Mouse (Mus musculus) CH12.LX (cell line): ENCODE measurements at regions not wholly inside any gene's neighbourhood (a gene's known extent, or its start where the extent isn't known, plus 50 kb on each side); places are given as distances from the start of the nearest gene placed in this dataset.

ENCODE experiments used
- DNase-seq: peaks from one replicate; pipeline ENCODE4 v3.0.0-alpha.2; 2013; ENCODE audit errors: extremely low read depth
- H3K27ac ChIP-seq: 2 replicates; pipeline ENCODE4 v1.5.1; 2012; ENCODE audit warnings: low read depth, mild to moderate bottlenecking, control low read depth, moderate library complexity; ENCODE audit not compliant: insufficient read depth
- H3K27me3 ChIP-seq: replicated peaks from 2 replicates; pipeline ENCODE3; 2012; ENCODE audit warnings: inconsistent platforms
- H3K36me3 ChIP-seq, 2 experiments: replicated peaks in 1 of 2; 2 replicates each; pipeline versions ENCODE3 to v1.6.1; 2012; ENCODE audit warnings: inconsistent platforms in 1 of 2, low read length in 1 of 2, mild to moderate bottlenecking in 1 of 2, mixed read lengths in 1 of 2, moderate library complexity in 1 of 2; ENCODE audit not compliant: control insufficient read depth in 1 of 2, insufficient read depth in 1 of 2
- H3K4me1 ChIP-seq, 2 experiments: 2 replicates each; pipeline ENCODE4 v1.6.1; 2012; ENCODE audit warnings: inconsistent platforms in 1 of 2, moderate library complexity in 1 of 2; ENCODE audit not compliant: insufficient read depth in 2 of 2, control insufficient read depth in 1 of 2
- H3K4me2 ChIP-seq: 2 replicates; pipeline ENCODE4 v1.6.1; 2012; ENCODE audit warnings: low read depth, mild to moderate bottlenecking, control low read depth; ENCODE audit not compliant: poor library complexity, insufficient read depth, severe bottlenecking
- H3K4me3 ChIP-seq, 3 experiments: fragments of 150-350 bp in 1 of 3; sonication (generic) in 1 of 3; replicated peaks in 1 of 3; 2 replicates each; pipeline versions ENCODE3 to v1.5.1; 2011 to 2012; ENCODE audit warnings: low read depth in 2 of 3, low read length in 2 of 3, mild to moderate bottlenecking in 2 of 3, moderate library complexity in 2 of 3, control low read depth in 1 of 3, improper control_type of control experiment in 1 of 3, inconsistent platforms in 1 of 3, mixed read lengths in 1 of 3; ENCODE audit not compliant: poor library complexity in 1 of 3
- H3K79me2 ChIP-seq: replicated peaks from 2 replicates; pipeline ENCODE4 v1.6.1; 2012; ENCODE audit warnings: mild to moderate bottlenecking, moderate library complexity; ENCODE audit not compliant: control insufficient read depth, poor library complexity, insufficient read depth, severe bottlenecking; ENCODE audit errors: extremely low read depth
- H3K9ac ChIP-seq: 2 replicates; pipeline ENCODE4 v1.6.1; 2012; ENCODE audit warnings: low read depth, mild to moderate bottlenecking, control low read depth, moderate library complexity; ENCODE audit not compliant: insufficient read depth
- H3K9me3 ChIP-seq: replicated peaks from 2 replicates; pipeline ENCODE3; 2012; ENCODE audit warnings: low read length, inconsistent platforms, mixed read lengths
- CHD1 ChIP-seq: IDR thresholded peaks from 2 replicates; pipeline ENCODE4 v1.6.1; 2012; ENCODE audit warnings: low read depth, low read length, improper control_type of control experiment, inconsistent platforms
- CHD2 ChIP-seq: IDR thresholded peaks from 2 replicates; pipeline ENCODE4 v1.6.1; 2011; ENCODE audit warnings: low read length, improper control_type of control experiment
- CTCF ChIP-seq, 2 experiments: IDR thresholded peaks in 1 of 2; conservative IDR thresholded peaks in 1 of 2; 2 replicates each; pipeline ENCODE4 v1.5.1; 2011 to 2012; ENCODE audit warnings: low read depth in 2 of 2, low read length in 2 of 2, improper control_type of control experiment in 1 of 2, inconsistent platforms in 1 of 2, mild to moderate bottlenecking in 1 of 2, moderate library complexity in 1 of 2
- ELF1 ChIP-seq: IDR thresholded peaks from 2 replicates; pipeline ENCODE4 v1.6.1; 2014; ENCODE audit warnings: low read depth, mild to moderate bottlenecking, inconsistent platforms, low read length, improper control_type of control experiment
- EP300 ChIP-seq: IDR thresholded peaks from 2 replicates; pipeline ENCODE4 v1.6.1; 2011; ENCODE audit warnings: low read length, improper control_type of control experiment
- GABPA ChIP-seq: IDR thresholded peaks from 2 replicates; pipeline ENCODE4 v1.6.1; 2012; ENCODE audit warnings: low read depth, low read length, improper control_type of control experiment, inconsistent platforms; ENCODE audit not compliant: insufficient replicate concordance
- HCFC1 ChIP-seq: IDR thresholded peaks from 2 replicates; pipeline ENCODE4 v1.6.1; 2012; ENCODE audit warnings: low read depth, mild to moderate bottlenecking, inconsistent platforms, low read length, improper control_type of control experiment
- IRF4 ChIP-seq: IDR thresholded peaks from 2 replicates; pipeline ENCODE4 v1.6.1; 2014; ENCODE audit warnings: low read depth, mild to moderate bottlenecking, inconsistent platforms, low read length, improper control_type of control experiment
- JUN ChIP-seq: IDR thresholded peaks from 2 replicates; pipeline ENCODE4 v1.6.1; 2011; ENCODE audit warnings: low read depth, mild to moderate bottlenecking, low read length, improper control_type of control experiment, moderate library complexity; ENCODE audit not compliant: insufficient read depth
- JUND ChIP-seq: conservative IDR thresholded peaks from 2 replicates; pipeline ENCODE4 v1.6.1; 2011; ENCODE audit warnings: low read depth, low read length, improper control_type of control experiment
- KAT2A ChIP-seq: IDR thresholded peaks from 2 replicates; pipeline ENCODE4 v1.6.1; 2012; ENCODE audit warnings: low read length, improper control_type of control experiment, inconsistent platforms; ENCODE audit not compliant: insufficient replicate concordance
- MAFK ChIP-seq: IDR thresholded peaks from 2 replicates; pipeline ENCODE4 v1.6.1; 2011; ENCODE audit warnings: low read length, improper control_type of control experiment; ENCODE audit not compliant: insufficient replicate concordance
- MAZ ChIP-seq: IDR thresholded peaks from 2 replicates; pipeline ENCODE4 v1.6.1; 2012; ENCODE audit warnings: low read depth, mild to moderate bottlenecking, inconsistent platforms, low read length, improper control_type of control experiment, moderate library complexity
- MEF2A ChIP-seq: IDR thresholded peaks from 2 replicates; pipeline ENCODE4 v1.6.1; 2014; ENCODE audit warnings: low read depth, mild to moderate bottlenecking, inconsistent platforms, low read length, improper control_type of control experiment, borderline replicate concordance
- MXI1 ChIP-seq: IDR thresholded peaks from 2 replicates; pipeline ENCODE4 v1.6.1; 2011; ENCODE audit warnings: mild to moderate bottlenecking, low read depth, low read length, improper control_type of control experiment
- MYC ChIP-seq: IDR thresholded peaks from 2 replicates; pipeline ENCODE4 v1.6.1; 2011; ENCODE audit warnings: low read depth, mild to moderate bottlenecking, improper control_type of control experiment, low read length
- NELFE ChIP-seq: IDR thresholded peaks from 2 replicates; pipeline ENCODE4 v1.6.1; 2011; ENCODE audit warnings: low read depth, low read length, improper control_type of control experiment
- NRF1 ChIP-seq: IDR thresholded peaks from 2 replicates; pipeline ENCODE4 v1.6.1; 2014; ENCODE audit warnings: low read depth, mild to moderate bottlenecking, inconsistent platforms, low read length, improper control_type of control experiment, moderate library complexity
- PAX5 ChIP-seq: IDR thresholded peaks from 2 replicates; pipeline ENCODE4 v1.6.1; 2012; ENCODE audit warnings: low read length, inconsistent platforms, mixed read lengths
- POLR2AphosphoS2 ChIP-seq: IDR thresholded peaks from 2 replicates; pipeline ENCODE4 v1.6.1; 2011; ENCODE audit warnings: low read depth, low read length, improper control_type of control experiment
- RAD21 ChIP-seq: IDR thresholded peaks from 2 replicates; pipeline ENCODE4 v1.6.1; 2011; ENCODE audit warnings: low read depth, mild to moderate bottlenecking, low read length, improper control_type of control experiment, moderate library complexity
- RCOR1 ChIP-seq: conservative IDR thresholded peaks from 2 replicates; pipeline ENCODE4 v1.6.1; 2012; ENCODE audit warnings: low read depth, mild to moderate bottlenecking, inconsistent platforms, low read length, improper control_type of control experiment
- TBP ChIP-seq: conservative IDR thresholded peaks from 2 replicates; pipeline ENCODE4 v1.6.1; 2011; ENCODE audit warnings: low read depth, low read length, improper control_type of control experiment
- TCF12 ChIP-seq: IDR thresholded peaks from 2 replicates; pipeline ENCODE4 v1.6.1; 2014; ENCODE audit warnings: low read depth, mild to moderate bottlenecking, inconsistent platforms, low read length, improper control_type of control experiment
- UBTF ChIP-seq: IDR thresholded peaks from 2 replicates; pipeline ENCODE4 v1.6.1; 2012; ENCODE audit warnings: low read depth, mild to moderate bottlenecking, inconsistent platforms, low read length, improper control_type of control experiment, moderate library complexity
- USF1 ChIP-seq: IDR thresholded peaks from 2 replicates; pipeline ENCODE4 v1.6.1; 2014; ENCODE audit warnings: low read depth, mild to moderate bottlenecking, inconsistent platforms, low read length, improper control_type of control experiment
- USF2 ChIP-seq: conservative IDR thresholded peaks from 2 replicates; pipeline ENCODE4 v1.6.1; 2011; ENCODE audit warnings: low read depth, low read length, improper control_type of control experiment
- ZC3H11A ChIP-seq: IDR thresholded peaks from 2 replicates; pipeline ENCODE4 v1.6.1; 2012; ENCODE audit warnings: low read depth, mild to moderate bottlenecking, inconsistent platforms, low read length, improper control_type of control experiment
- ZMIZ1 ChIP-seq: IDR thresholded peaks from 2 replicates; pipeline ENCODE4 v1.6.1; 2012; ENCODE audit warnings: low read depth, mild to moderate bottlenecking, inconsistent platforms, low read length, improper control_type of control experiment
- ZNF384 ChIP-seq: IDR thresholded peaks from 2 replicates; pipeline ENCODE4 v1.6.1; 2012; ENCODE audit warnings: low read depth, low read length, improper control_type of control experiment, inconsistent platforms
- dilution Hi-C: fragments of 300-500 bp; cut with MboI; formaldehyde crosslinking; loops from 2 replicates; pipeline ENCODE4 v1.14.3; 2020; ENCODE audit warnings: low sequenced_read_pairs; ENCODE audit not compliant: extremely low pct_unique_long_range_greater_than_20kb, extremely low pct_ligation_motif_present
- in situ Hi-C: fragments of 300-500 bp; cut with MboI; formaldehyde crosslinking; loops from 3 replicates; pipeline ENCODE4 v1.14.3; 2019; ENCODE audit warnings: low sequenced_read_pairs, low pct_ligation_motif_present, low pct_unique_long_range_greater_than_20kb, mixed read lengths

- Histone ChIP-seq H3K9ac (no peak overlapping the region), H3K4me1 (peaks cover 0 to 7% of the 10 kb centered on the region in 2 experiments; a peak in 1 of 4 replicates), H3K4me2 (no peak overlapping the region), H3K27me3 (no peaks in the 10 kb centered on the region), H3K27ac (no peak overlapping the region), H3K36me3 (no peaks in the 10 kb centered on the region), H3K4me3 (no peak overlapping the region), H3K79me2 (no peaks in the 10 kb centered on the region), H3K9me3 (no peaks in the 10 kb centered on the region)
- no peak for DNase-seq
- in situ Hi-C loops, result no loop called here
- dilution Hi-C loops, result no loop called here
- no peak for TF ChIP-seq UBTF
- no peak for TF ChIP-seq EP300
- no peak for TF ChIP-seq CHD2
- TF ChIP-seq ELF1, result no peak
- TF ChIP-seq JUN, result no peak
- no peak for TF ChIP-seq RCOR1
- no peak for TF ChIP-seq USF2
- TF ChIP-seq NRF1, result no peak
- TF ChIP-seq ZC3H11A, result no peak
- no peak for TF ChIP-seq MEF2A
- TF ChIP-seq MAFK, result no peak
- TF ChIP-seq ZMIZ1, result no peak
- TF ChIP-seq JUND, result no peak
- no peak for TF ChIP-seq CHD1
- TF ChIP-seq KAT2A, result no peak
- no peak for TF ChIP-seq GABPA
- TF ChIP-seq RAD21, result no peak
- TF ChIP-seq PAX5, result no peak
- TF ChIP-seq HCFC1, result no peak
- TF ChIP-seq ZNF384, result no peak
Observed at GRCm38 (mm10) chr2:50807162-50807960, 341.6 kb downstream of the Rnd3 start.

- H3K79me2 ChIP-seq, result no peaks in the 10 kb centered on the region
- TF ChIP-seq MYC (no peak), TBP (no peak), PAX5 (no peak), TCF12 (no peak), ZNF384 (no peak), JUND (no peak), MXI1 (no peak), USF1 (no peak), CTCF (conservative IDR thresholded peaks at IDR 0.05 in 1 of 2, IDR thresholded peaks at IDR 0.05 in 1 of 2; ENCODE audit: low read depth in 2 of 2, low read length in 2 of 2) (no peak), UBTF (no peak), MEF2A (no peak), CHD2 (no peak), ELF1 (no peak), MAZ (no peak), IRF4 (no peak), ZMIZ1 (no peak), POLR2AphosphoS2 (no peak), HCFC1 (no peak), NELFE (no peak), KAT2A (no peak)
- no peaks in the 10 kb centered on the region for H3K27me3 ChIP-seq
- no peak overlapping the region for H3K4me2 ChIP-seq
- no peaks in the 10 kb centered on the region for H3K4me1 ChIP-seq
- H3K9ac ChIP-seq, result no peak overlapping the region
- no peaks in the 10 kb centered on the region for H3K9me3 ChIP-seq
- dilution Hi-C loops (no loop called here), in situ Hi-C loops (no loop called here)
- H3K27ac ChIP-seq, result no peak overlapping the region
- DNase-seq, result no peak
- no peak overlapping the region for H3K4me3 ChIP-seq
- no peaks in the 10 kb centered on the region for H3K36me3 ChIP-seq
Observed at GRCm38 (mm10) chr2:50805645-50806044, 343.3 kb downstream of the Rnd3 start.
